Mouse (Mus musculus): ENCODE measurements around the gene Wfdc15b.

Gene Wfdc15b

DNA sequence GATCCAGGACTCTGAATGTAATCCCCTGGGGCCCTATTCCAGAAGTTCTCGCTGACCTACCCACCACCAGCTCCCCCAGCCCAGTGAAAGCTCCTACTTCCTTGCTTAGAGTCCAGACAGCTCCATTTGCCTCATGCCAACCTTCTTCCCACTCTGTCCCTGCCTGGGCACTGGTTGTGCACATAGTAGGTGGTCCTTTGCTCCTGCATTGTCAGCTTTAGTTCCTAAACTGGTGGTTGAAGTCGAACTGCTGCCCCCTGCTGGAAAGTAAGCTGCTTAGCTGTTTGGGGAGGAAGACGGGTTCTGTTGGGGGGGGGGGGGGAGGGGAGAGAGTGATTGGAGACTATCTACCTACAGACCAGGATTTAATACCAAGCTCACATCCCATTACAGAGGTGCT lies 41.3 kb downstream of the Wfdc15b start:
- DNase-seq (ENCODE audit: low read depth, low spot score): no peak

DNA sequence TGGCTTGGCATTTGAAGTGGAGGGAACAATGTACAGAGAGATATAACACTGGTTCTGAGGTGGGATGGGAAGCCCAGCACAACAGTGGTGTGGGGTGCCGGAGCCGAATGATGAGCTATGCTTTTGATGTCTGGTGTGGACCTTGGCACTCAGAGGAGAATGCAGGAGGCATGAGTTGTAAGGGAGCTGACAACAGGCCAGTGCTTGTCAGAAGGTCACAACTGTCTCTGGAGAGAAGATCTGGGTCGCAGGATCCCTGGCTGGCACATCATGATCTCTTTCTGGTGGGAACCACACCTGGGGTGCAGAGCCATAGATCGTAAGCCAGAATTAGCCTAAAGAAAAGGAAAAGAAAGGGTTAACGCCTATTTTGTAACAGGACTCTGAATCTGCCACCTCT lies 43.6 kb downstream of the Wfdc15b start:
- DNase-seq (ENCODE audit: low read depth, low spot score): no peak

DNA sequence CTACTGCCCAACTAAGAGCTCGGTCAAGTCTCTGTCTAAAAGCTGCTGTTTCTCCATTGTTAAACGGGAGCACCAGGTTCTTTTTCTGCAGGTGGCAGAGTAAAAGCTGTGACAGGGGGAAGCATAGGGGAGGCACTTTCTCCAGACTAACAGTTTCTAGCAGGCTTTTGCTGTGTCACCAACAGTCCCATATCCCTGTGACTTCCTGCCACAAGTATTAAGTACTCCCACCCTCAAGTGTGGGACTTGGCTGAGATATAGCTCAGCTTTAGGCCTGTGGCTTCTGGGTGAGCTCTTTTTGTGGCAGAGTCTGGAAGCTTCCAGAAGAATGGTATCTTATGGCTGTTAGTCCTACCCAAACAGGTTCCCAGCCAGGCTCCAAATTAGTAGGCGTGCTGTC lies 45.6 kb downstream of the Wfdc15b start:
- DNase-seq (ENCODE audit: low read depth, low spot score): no peak

DNA sequence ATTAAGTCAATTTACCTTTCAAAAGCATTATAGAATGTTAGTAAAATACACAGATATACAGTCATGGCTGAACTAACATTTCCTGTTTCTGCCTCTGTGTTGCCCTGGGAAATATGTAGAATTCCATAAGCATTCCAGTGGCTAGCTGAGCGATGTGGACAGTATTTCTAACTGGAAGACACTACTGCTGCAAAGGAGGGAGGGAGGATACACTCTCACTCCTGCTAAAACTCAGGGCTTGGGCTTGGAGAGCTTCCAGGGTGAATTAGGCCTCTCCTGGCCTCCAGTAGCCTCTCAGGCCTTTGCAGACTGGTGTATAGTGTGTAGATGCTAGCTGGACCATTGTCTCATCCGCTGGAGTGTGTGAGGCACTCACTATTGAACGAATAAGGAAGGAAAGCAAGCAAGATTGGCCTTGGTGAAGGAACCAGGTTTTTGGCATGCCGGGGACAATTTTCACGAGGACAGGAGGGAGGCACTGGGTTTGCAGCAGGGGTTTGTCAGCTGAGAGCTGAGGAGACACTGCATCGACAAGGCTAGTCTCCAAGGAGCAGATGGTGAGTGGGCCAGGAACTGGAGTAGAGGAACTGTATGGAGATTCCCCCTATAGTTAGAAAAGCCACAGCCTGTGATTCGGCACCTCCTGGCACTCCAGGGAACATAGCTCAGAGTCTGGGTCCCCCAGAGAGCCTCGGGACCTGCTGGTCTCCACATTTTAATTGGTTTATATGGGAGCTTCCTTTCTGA lies 46.6 kb downstream of the Wfdc15b start:
- DNase-seq (ENCODE audit: low read depth, low spot score): no peak

DNA sequence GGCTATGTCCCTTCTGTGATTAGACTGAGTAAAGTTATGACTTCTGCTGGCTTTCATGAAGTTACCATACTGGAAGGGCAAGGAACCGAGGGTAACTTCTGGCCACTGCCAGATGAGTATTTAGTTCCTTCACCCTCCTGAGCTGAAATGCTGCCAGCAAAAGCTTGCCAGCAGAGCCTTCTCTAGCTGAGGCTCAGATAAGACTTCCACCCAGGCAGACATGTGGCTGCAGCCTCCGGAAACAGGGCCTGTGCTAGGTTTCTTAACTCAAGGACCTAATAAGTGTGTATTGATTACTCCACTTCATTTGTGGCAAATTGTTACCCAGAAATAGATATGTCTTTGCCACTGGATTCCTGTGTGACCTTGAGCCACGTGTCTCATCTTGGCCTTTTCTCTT lies 48.1 kb downstream of the Wfdc15b start:
- DNase-seq (ENCODE audit: low read depth, low spot score): no peak

DNA sequence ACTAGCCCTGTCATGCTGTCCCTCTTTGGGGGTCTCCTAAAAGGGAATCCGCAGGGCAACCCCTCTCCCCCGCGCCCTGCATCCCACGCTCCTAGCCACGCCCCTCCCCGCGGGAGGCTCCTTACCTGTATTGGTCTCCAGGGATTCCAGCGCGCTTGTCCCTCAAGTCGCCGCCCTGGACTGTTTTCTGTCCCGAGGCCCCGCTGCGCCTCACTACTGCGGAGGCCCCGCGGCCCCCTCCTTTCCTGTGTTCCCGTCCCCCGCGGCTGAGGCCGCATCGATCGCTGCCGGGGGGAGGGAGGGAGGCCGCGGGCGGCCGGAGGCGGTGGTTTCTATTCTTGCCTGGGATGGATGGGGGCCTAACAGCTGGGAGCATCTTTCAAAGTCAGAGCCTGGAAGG lies 50.6 kb downstream of the Wfdc15b start, which contains the start of gene Kcns1:
Kcns1 (minus strand) TSS at position 212 of the 400 bp plus-strand sequence.
- no peak for DNase-seq (ENCODE audit: low read depth, low spot score)

DNA sequence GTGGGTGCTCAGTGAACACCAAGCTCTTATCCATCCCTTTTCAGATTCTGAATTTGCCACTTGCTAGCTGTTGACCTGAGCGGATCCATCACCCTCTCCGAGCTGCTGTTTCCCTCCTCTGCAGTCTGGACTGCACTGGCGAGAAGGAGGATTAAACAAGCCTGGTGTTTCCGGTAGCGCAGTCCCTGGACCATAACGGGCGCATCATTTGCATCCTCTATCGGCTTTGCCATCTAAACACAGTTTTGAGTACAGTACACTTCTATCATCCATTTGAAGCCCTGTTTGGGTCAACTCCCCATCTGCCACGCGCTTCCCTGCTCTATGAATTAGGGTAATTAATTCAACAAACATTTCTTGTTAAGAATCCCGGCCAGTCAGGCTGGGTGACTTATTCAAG lies 51.1 kb downstream of the Wfdc15b start:
- no peak for DNase-seq (ENCODE audit: low read depth, low spot score)

DNA sequence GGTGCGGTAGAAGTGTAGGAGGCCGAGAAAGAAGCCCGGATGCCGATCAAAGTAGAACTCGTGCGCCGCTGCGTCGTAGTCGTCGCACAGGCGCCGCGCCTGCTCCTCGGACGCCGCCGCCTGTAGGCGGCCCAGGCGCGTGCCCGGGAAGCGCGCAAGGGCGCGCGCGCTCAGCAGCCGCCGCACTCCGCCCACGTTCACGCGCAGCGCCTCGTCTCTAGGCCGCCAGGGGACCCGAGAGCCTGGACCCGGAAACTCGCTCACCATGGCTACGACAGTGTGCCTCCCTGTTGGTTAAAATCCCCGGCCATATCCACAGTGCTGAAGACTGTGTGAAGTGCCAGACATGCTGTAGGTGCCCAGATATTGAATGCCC lies 52.9 kb downstream of the Wfdc15b start:
- peak; percentile 9 for DNase-seq (ENCODE audit: low read depth, low spot score)

DNA sequence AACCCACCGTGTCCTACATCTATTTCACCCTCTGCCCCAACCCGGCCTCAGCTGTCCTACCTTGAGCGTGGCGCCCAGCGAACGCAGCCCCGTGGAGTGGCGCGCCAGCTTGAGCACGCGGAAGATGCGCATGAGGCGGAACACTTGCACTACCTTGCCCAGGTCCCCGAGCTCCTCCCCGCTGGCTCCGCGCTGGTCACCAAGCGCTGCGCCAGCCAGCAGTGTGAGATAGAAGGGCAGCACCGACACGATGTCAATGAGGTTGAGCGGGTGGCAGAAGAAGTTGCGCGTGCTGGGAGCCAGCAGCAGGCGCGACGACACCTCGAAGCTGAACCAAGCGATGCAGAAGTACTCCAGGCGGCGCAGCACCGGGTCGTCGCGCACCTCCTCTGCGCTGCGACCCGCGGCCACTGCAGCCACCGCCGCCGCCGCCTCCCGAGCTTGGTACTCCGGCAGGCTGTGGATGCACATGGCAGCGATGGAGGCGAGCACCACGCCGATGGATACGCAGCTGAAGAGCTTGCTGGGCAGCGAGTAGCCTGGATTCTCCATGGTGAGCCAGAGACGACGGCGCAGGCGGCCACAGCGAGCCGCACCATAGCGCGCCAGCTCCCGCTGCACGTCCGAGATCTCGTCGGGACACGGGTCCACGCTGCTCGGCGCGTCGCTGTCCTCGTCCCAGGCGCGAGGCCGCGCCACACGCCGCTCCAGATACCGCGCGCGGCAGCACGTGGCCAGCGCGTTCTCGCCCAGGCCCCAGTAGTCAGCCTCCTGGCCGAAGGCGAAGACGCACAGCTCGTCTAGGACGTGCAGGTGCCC lies 53.5 kb downstream of the Wfdc15b start:
- no peak for DNase-seq (ENCODE audit: low read depth, low spot score)

DNA sequence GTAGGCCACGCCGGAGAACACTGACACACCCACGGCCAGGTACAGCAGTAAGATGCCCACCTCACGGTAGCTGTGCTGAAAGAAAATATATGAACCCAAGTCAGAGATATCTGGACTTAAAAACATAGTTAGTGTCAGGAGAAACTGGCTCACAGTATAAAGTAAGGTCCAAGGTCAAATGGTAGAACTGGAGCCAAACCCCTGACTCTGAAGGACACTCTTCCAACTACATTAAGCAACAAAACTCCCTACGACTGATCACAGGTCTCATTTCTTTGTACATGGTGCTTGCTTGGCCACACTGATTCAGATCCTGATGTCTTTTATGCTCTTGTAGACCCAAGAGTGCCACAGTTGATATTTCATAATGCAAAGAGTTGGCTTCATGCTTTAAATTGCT lies 56.5 kb downstream of the Wfdc15b start:
- no peak for DNase-seq (ENCODE audit: low read depth, low spot score)
